Mouse (Mus musculus): ENCODE measurements around the gene Lactb. TPM values are rescaled to one million over a fixed set of nuclear protein-coding genes. Genes with fewer than 3 reads are reported as not detected.
"Not testable (repeated sequence)": the region's sequence is repeated elsewhere in the genome, so short reads cannot be mapped to it uniquely, and the experiment has no call there.

Lactb gene
- total RNA-seq, 2 experiments from 2014 or later = 18.1 to 18.7 TPM

DNA sequence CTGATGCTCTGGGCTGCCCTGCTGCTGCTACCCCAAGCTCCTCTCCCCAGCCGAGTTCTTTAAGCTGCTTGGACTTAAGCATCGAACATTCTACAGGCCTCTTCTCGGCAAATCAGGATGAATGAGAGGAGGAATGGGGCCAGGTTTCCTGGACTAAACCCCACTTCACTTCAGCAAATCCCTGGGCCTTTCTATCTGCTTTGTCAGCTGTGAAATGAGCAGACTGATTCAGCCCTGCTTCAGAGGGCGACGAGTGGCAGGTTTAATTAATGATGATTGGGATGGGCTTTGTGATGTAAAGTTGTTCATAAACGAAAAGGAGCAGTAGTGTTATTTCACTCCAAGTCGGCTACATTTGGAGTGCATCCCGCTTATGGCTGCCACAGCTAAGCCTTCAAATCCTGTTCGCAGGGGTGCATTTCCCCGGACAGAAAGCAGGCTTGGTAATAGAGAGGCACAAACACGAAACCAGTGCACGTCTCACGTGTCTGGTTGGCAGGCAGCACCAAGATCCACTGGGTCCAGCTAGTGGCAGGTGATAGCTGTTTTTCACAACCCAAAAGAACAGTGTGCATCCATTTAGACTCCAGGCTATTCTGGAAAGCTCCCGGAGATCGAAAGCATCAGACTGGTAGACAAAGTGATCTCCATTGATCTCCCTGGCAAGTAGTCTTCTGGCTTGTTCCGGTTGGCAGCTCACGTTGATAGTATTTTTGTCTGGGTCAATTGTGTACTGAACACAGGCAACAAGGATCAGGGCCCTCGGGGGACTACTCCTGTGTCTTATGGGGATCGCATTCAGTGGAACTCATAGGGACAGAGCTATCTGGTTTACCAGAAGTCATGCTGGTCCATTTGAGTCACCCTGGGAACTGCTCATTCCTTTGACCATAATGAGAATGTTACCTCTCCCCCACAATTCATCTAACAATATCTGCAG lies 41.1 kb downstream of the Lactb start:
- intact Hi-C loops (cut with DNase I) = no loop called here
- DNase-seq (ENCODE audit: low spot score in 2 of 2) = no peak

DNA sequence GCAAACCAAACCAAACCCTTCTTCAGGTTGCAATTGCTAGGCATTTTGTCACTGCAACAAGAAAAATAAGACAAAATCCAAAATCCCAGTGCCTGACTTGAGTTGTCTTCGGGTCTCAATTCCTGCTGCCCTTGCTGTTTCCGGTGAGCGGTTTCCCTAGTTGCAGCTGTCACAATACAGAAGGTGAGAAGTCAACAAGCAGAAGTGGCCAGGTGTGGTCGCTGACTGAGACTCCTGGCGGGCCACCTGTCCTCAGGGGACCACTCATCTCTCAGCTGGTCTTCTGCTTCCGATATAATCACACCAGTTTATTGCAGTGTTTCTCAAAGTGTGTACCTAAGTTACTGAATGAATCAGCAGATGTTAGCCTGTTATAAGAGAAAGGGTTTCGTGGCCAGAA lies 44.9 kb downstream of the Lactb start:
- no peak for DNase-seq (ENCODE audit: low spot score in 2 of 2)
- intact Hi-C loops (cut with DNase I) = no loop called here

GRCm38 (mm10) chr9:66927696-66928402 lies 47.4 kb downstream of the Lactb start:
- intact Hi-C loops (cut with DNase I) = no loop called here
- peak in 1 of 2 experiments; percentile 36 for DNase-seq (ENCODE audit: low spot score in 2 of 2)

- intact Hi-C loops (cut with DNase I) = no loop called here
- no peak for DNase-seq (ENCODE audit: low spot score in 2 of 2)
Measured at GRCm38 (mm10) chr9:66925853-66926252, 49.4 kb downstream of the Lactb start.

DNA sequence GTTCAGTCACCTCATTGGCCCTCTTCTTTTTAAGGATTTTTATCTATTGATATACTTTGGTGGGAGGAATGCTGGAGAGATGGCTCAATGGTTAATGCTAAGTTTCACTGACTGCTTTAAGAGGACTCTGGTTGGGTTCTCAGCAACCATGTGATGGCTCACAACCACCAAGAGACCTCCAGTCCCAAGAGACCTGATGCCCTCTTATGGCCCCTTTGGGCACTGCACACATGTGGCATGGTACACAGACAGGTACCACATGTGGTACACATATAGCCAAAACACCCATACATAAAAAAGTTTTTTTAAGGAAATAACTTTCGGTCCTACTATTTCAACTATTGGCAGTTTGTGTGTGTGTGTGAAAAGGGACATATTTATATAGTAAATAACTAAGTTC lies 53.2 kb downstream of the Lactb start:
- intact Hi-C loops (cut with DNase I) = no loop called here
- DNase-seq (ENCODE audit: low spot score in 2 of 2) = no peak

DNA sequence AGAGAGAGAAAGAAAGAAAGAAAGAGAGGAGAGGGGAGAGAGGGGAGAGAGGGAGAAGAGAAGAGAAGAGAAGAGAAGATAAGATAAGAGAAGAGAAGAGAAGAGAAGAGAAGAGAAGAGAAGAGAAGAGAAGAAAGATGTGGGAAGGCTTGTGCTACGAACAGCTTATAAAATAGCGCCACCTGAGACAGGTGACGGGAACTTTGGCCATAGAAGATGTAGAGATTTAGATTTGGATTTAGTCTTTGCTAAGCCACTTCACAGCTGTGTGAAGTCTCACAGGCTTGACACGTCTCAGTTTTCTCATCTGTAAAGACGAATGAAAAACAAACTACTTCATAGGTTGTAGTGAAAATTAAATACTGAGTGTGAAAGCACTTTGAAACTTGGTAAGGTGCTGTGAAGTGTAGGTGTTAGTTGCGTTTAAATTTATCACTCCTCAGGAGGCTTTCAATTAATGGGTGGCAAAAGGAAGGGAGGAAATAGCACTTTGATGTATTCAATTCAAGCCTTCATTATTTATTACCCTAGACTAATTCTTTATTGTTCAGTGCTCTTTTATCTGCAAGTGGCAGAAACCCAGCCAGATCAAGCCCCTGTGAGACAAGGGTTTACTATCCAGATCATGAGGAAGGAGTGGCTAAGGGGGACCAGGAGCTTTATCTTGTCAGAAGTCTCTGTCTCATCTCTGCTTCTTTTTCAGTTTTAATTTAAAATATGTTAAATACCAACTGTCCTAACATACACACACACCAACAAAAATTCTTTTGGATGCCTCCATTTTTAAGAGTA lies 54.6 kb downstream of the Lactb start:
- no peak for DNase-seq (ENCODE audit: low spot score in 2 of 2)
- intact Hi-C loops (cut with DNase I) = no loop called here

DNA sequence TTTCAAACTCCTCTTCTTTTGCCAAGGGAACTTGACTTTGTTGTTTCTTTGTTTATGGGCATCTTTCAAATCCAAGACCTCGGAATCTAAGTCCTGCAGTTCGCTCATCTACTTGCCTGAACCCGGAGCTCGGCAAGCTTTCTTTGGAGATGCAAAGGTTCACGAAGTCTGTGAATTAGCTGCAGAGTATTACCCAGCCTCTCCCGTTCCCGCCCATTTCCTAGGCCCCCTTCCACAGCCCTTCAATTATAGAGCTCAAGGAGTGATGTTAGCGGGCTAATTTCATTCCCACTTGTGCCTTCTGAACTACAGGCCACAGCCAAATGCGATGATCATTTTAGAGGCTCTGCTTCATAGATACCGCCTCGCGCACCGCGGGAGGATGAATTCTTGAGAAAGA lies 55.3 kb downstream of the Lactb start:
- peak in 1 of 2 experiments; percentile 19 for DNase-seq (ENCODE audit: low spot score in 2 of 2)
- intact Hi-C loops (cut with DNase I) = no loop called here

GRCm38 (mm10) chr9:66919382-66919971 lies 55.8 kb downstream of the Lactb start, which contains the start of gene Rab8b:
Gene Rab8b (minus strand): TSS chr9:66919687.
- intact Hi-C loops (cut with DNase I) = no loop called here
- DNase-seq (ENCODE audit: low spot score in 2 of 2) = peak; percentile 96 to 97

DNA sequence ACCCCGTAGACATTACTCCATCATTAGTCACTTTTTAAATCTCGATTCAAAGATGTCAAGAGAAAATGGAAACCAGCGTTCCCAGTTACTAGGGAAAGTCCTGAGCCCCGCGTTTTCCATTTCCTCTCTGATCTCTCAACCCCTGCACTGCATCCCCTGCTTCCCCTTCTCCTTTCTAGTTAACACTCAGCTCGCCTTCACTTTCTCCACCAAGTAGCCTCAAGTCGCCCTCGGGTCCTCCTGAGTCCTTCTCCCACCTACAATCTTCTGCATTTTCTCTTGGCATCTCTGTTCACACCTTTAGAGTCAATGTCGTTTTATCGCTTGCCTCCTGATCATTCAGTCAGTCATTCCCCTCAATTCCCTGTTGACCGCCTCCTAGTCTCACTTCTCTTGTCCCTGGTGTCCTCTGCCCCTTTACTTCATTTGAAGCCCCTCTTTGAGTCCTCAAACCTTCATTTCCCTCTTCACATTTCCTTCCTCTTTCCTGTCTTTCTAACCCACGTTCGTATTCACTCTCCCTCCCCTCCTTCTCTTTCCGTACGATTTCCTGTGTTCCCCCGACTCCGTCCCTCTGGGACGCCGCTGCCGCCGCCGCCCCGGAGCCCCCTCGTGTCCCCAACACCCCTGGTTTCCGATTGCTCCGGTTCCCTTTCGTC lies 56.5 kb downstream of the Lactb start:
- DNase-seq (ENCODE audit: low spot score in 2 of 2) = peak in 1 of 2 experiments; percentile 18
- intact Hi-C loops (cut with DNase I) = no loop called here

- intact Hi-C loops (cut with DNase I) = no loop called here
Measured at GRCm38 (mm10) chr9:66917892-66918255, 57.4 kb downstream of the Lactb start.

DNA sequence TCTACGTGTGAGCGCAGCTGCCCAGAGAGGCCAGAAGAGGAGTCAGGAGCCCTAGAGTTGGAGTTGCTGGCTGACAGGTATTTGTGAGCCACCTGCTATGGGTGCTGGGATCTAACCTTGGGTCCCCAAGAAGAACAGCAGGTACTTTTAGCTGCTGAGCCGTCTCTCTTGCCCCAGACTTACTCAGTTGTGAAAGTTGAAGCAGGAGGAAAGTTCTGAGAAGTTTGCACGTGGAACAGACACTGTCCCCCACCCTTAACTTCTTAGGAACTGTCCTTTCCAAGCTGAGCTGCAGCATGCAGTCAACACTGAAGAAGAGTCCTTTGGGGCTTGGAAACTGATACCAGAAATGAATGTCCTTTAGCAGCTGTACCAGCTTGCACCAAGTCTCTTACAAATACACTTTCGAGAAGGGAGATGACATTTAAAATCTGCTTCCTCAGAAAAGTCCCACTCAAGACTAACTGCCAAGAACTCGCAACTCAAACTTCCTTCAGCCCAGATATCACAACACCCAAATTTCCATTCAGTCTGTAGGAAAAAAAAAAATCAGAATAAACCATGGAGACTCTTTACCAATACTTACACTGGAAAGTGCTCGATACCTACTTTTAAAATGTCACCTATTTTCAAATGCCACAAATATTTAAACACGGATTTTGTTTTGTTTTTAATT lies 57.9 kb downstream of the Lactb start:
- intact Hi-C loops (cut with DNase I) = no loop called here
- no peak for DNase-seq (ENCODE audit: low spot score in 2 of 2)

More at GRCm38 (mm10) chr9:66917892-66918255, 57.4 kb downstream of the Lactb start:
- DNase-seq (ENCODE audit: low spot score in 2 of 2) = no peak

GRCm38 (mm10) chr9:66915869-66916785 lies 59.2 kb downstream of the Lactb start:
- no peak for DNase-seq (ENCODE audit: low spot score in 2 of 2)

DNA sequence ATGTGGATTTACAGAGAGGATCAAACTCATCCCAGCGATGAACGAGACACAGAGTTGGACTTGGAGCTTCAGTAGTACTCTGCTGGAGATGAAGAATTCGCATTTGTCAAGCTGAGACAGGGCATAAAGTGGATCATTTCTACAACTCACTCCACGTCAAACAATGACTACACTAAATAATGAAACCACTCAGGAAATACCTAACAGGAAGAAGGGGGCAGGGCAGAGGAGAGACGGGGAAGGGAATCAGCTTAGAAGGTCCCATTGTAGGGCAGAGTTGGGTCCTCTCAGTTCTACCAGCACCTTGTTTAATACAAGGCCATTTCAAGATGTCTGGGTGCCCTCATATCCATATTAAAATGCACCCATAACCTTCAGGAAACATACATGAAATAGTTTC lies 59.9 kb downstream of the Lactb start:
- intact Hi-C loops (cut with DNase I) = no loop called here
- DNase-seq (ENCODE audit: low spot score in 2 of 2) = no peak

More at GRCm38 (mm10) chr9:66915869-66916785, 59.2 kb downstream of the Lactb start:
- intact Hi-C loops (cut with DNase I) = no loop called here

- DNase-seq (ENCODE audit: low spot score in 2 of 2) = no peak
- intact Hi-C loops (cut with DNase I) = no loop called here
Measured at GRCm38 (mm10) chr9:66914540-66914939, 60.7 kb downstream of the Lactb start.

DNA sequence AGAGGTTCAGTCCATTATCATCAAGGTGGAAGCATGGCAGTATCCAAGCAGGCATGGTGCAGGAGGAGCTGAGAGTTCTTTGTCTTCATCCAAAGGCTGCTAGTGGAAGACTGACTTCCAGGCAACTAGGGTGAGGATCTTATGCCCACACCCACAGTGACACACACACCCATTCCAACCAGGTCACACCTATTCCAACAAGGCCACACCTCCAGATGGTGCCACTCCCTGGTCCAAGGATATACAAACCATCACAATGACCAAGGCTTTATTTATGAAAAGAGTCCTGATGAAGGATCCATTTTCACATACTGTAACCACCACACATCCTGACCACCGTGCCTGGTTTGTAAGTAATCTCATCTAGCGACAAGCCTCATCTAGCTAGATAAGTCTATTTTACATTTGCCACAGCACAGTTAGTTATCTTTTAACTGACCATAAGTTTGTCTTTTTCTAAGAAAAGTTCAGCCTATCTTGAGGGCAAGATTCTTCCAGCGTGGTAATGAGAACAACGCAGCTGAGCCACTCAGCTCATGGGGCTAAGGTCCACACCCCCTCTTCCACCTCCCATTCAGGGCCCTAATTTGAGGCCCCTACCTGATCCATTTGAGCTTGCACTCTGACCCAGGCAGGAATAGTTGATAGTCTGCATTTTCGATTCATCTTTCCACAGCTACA lies 61.9 kb downstream of the Lactb start:
- DNase-seq (ENCODE audit: low spot score in 2 of 2); intact Hi-C loops (cut with DNase I): not testable (repeated sequence)

DNA sequence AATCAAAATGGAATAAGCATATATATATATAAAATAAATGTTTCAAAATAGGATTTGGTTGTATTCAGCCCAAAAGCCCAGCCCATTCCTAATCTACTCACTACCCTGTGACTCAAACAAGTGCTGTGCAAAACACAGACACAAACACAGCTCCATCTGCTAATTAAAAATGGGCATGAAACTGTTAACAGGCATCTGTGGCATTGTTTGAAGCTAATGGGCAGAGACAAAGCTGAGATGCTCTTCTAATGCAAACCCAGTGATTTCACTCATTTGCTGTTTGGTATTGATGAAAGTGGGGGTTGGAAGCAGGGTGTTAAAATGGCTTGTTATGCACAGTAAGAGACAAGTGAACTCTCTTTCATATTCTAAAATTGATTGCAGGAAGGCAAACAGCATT lies 63.0 kb downstream of the Lactb start:
- intact Hi-C loops (cut with DNase I) = no loop called here
- no peak for DNase-seq (ENCODE audit: low spot score in 2 of 2)

GRCm38 (mm10) chr9:66910677-66911076 lies 64.6 kb downstream of the Lactb start:
- DNase-seq (ENCODE audit: low spot score in 2 of 2) = no peak
- intact Hi-C loops (cut with DNase I) = no loop called here

All from left cerebral cortex, postnatal 14 days (tissue).